Mouse (Mus musculus) CH12F3 (cell line): ENCODE measurements around the gene Gm11146.

Experiments used
- in situ Hi-C: fragments of 300-500 bp; cut with MboI; formaldehyde crosslinking; loops from 2 replicates; pipeline ENCODE4 v1.14.3; 2020; ENCODE audit warnings: low sequenced_read_pairs

The Gm11146 gene

GRCm38 (mm10) chr16:77601994-77602393 lies at the start of gene Gm11146:
Gene Gm11146, minus strand, starts transcription at chr16:77602094.
- in situ Hi-C loops: no loop called here

GRCm38 (mm10) chr16:77650596-77650995 lies 48.7 kb upstream of the Gm11146 start:
- in situ Hi-C loops: no loop called here

- in situ Hi-C loops: no loop called here
These were observed 47.1 kb upstream of the Gm11146 start for GRCm38 (mm10) chr16:77649006-77649405.

- in situ Hi-C loops: no loop called here
These were observed 46.3 kb upstream of the Gm11146 start for GRCm38 (mm10) chr16:77648181-77648580.

GRCm38 (mm10) chr16:77646146-77646545 lies 44.3 kb upstream of the Gm11146 start:
- in situ Hi-C loops: no loop called here

GRCm38 (mm10) chr16:77644976-77645375 lies 43.1 kb upstream of the Gm11146 start:
- in situ Hi-C loops: no loop called here

- in situ Hi-C loops: no loop called here
These were observed 42.2 kb upstream of the Gm11146 start for GRCm38 (mm10) chr16:77643871-77644720.

GRCm38 (mm10) chr16:77643036-77643870 lies 41.4 kb upstream of the Gm11146 start:
- in situ Hi-C loops: no loop called here

GRCm38 (mm10) chr16:77636497-77636896 lies 34.6 kb upstream of the Gm11146 start:
- in situ Hi-C loops: no loop called here

GRCm38 (mm10) chr16:77632315-77632881 lies 30.5 kb upstream of the Gm11146 start:
- in situ Hi-C loops: no loop called here

GRCm38 (mm10) chr16:77622681-77623080 lies 20.8 kb upstream of the Gm11146 start:
- in situ Hi-C loops: no loop called here

GRCm38 (mm10) chr16:77602581-77602980 lies 687 bp upstream of the Gm11146 start:
- in situ Hi-C loops: no loop called here

GRCm38 (mm10) chr16:77598787-77599186 lies 3.1 kb downstream of the Gm11146 start:
- in situ Hi-C loops: no loop called here

GRCm38 (mm10) chr16:77596556-77596955 lies 5.3 kb downstream of the Gm11146 start:
- in situ Hi-C loops: no loop called here

GRCm38 (mm10) chr16:77595661-77596060 lies 6.2 kb downstream of the Gm11146 start:
- in situ Hi-C loops: no loop called here

- in situ Hi-C loops: no loop called here
These were observed 7.3 kb downstream of the Gm11146 start for GRCm38 (mm10) chr16:77594553-77594952.

- in situ Hi-C loops: no loop called here
These were observed 8.0 kb downstream of the Gm11146 start for GRCm38 (mm10) chr16:77593828-77594421.

GRCm38 (mm10) chr16:77592986-77593385 lies 8.9 kb downstream of the Gm11146 start:
- in situ Hi-C loops: no loop called here

- in situ Hi-C loops: no loop called here
These were observed 28.9 kb downstream of the Gm11146 start for GRCm38 (mm10) chr16:77573036-77573435.

GRCm38 (mm10) chr16:77569457-77569856 lies 32.4 kb downstream of the Gm11146 start:
- in situ Hi-C loops: no loop called here

- in situ Hi-C loops: no loop called here
These were observed 33.5 kb downstream of the Gm11146 start for GRCm38 (mm10) chr16:77568384-77568783.
